Mouse (Mus musculus): ENCODE data around the gene Zfp454. TPM values are rescaled to one million over a fixed set of nuclear protein-coding genes. Genes with fewer than 3 reads are reported as not detected.
A peak's percentile ranks its signal among the peaks of the same experiment; 100 is the strongest.

The Zfp454 gene
- 8.2 and 8.9 TPM in 2 replicates for polyA plus RNA-seq (2014; fragmentation: Nextera tagmentation; extraction: Ambion mirVana)

GRCm38 (mm10) chr11:50887390-50888128, at the start of gene Zfp454:
Gene Zfp454, minus strand, starts transcription at chr11:50887651.
- peak within 1 kb of the TSS; percentile 78 for H3K27ac ChIP-seq (ENCODE audit: low read depth)
- TF ChIP-seq CTCF (IDR thresholded peaks at IDR 0.05; ENCODE audit: low read depth), result no peak
- DNase-seq (peak; percentile 98), ATAC-seq (ENCODE audit: insufficient read depth) (peak; percentile 98)
- 5% methylated on average over 26 of the region's 26 CpGs for WGBS
- no peaks in the 10 kb centered on the region for H3K27me3 ChIP-seq (ENCODE audit: insufficient read depth, low read length)
- H3K9ac ChIP-seq, result peak within 1 kb of the TSS; percentile 57
- no peaks in the 10 kb centered on the region for H3K4me1 ChIP-seq (ENCODE audit: insufficient read depth)
- H3K9me3 ChIP-seq (ENCODE audit: low read depth, low read length), result no peaks in the 10 kb centered on the region
- peak within 1 kb of the TSS; percentile 78 for H3K4me2 ChIP-seq
- H3K36me3 ChIP-seq (ENCODE audit: insufficient read depth), result 0 out of 2 replicates have a peak, but pooled peaks cover 9% of the 10 kb centered on the region
- H3K4me3 ChIP-seq (ENCODE audit: low read depth, low read length), result peak within 1 kb of the TSS; percentile 50

DNA sequence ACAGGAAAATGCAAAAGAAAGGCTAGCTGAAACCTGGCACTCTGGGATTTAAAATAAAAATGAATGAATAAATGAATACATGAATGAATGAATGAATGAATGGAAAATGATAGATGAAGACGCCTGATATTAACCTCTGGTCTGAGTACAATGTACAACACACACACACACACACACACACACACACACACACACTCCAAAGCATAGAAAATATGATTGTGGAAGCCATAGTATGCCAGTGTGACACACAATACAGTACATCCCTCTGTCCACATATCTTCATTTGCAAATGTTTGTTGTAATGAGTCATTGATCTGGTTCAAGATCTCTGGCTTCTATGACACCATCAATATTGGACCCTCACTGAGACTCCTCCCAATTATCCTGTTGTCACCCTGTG, 44.6 kb upstream of the Zfp454 start:
- peaks cover 7% of the 10 kb centered on the region; the same call in 1 of the 2 replicates for H3K27me3 ChIP-seq (ENCODE audit: insufficient read depth, low read length)
- H3K36me3 ChIP-seq (ENCODE audit: insufficient read depth), result no peaks in the 10 kb centered on the region
- DNase-seq (no peak), ATAC-seq (ENCODE audit: insufficient read depth) (peak; percentile 50; the same call in 1 of the 2 replicates)
- no peaks in the 10 kb centered on the region for H3K9me3 ChIP-seq (ENCODE audit: low read depth, low read length)
- 0 out of 2 replicates have a peak overlapping the region, but pooled peaks have one; percentile 58 for H3K4me3 ChIP-seq (ENCODE audit: low read depth, low read length)
- no peak for TF ChIP-seq CTCF (IDR thresholded peaks at IDR 0.05; ENCODE audit: low read depth)
- H3K27ac ChIP-seq (ENCODE audit: low read depth), result no peak overlapping the region
- no peak overlapping the region for H3K9ac ChIP-seq
- 92% methylated on average over 1 of the region's 1 CpGs for WGBS
- no peaks in the 10 kb centered on the region for H3K4me1 ChIP-seq (ENCODE audit: insufficient read depth)
- H3K4me2 ChIP-seq, result peak overlapping the region; percentile 96

DNA sequence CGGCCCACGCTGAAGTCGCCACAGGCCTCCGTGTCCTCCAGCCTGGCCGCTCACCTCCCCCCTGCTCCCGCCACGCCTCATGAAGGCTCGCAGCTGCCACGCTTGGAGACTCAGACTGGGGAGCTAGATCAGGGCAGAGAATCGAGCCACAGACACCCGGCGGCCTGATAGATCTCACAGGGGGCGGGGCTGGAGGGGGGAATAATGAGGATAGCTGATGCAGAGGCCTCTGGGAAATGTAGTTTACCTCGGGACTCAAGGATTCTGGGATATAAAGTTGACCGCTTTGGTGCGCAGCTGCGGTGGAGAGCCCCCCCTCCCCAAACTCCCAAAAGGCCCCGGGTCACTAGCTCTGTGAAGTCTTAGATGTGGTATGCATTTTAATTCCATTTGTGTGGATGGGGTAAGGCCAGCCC, 44.0 kb upstream of the Zfp454 start, which contains the start of gene Zfp354b:
Gene Zfp354b (minus strand): TSS at position 183 of the 416 bp plus-strand sequence.
- ATAC-seq (ENCODE audit: insufficient read depth), result peak; percentile 95
- Histone ChIP-seq H3K4me1 (ENCODE audit: insufficient read depth) (no peaks in the 10 kb centered on the region), H3K27me3 (ENCODE audit: insufficient read depth, low read length) (peaks cover 7% of the 10 kb centered on the region; the same call in 1 of the 2 replicates), H3K9ac (peak within 1 kb of the TSS; percentile 64), H3K27ac (ENCODE audit: low read depth) (no peak within 1 kb of the TSS), H3K36me3 (ENCODE audit: insufficient read depth) (no peaks in the 10 kb centered on the region), H3K4me2 (peak within 1 kb of the TSS; percentile 96), H3K9me3 (ENCODE audit: low read depth, low read length) (no peaks in the 10 kb centered on the region), H3K4me3 (ENCODE audit: low read depth, low read length) (peak within 1 kb of the TSS; percentile 58)
- under 1% methylated on average over 18 of the region's 18 CpGs for WGBS
- TF ChIP-seq CTCF (IDR thresholded peaks at IDR 0.05; ENCODE audit: low read depth), result no peak
- DNase-seq, result peak; percentile 89

GRCm38 (mm10) chr11:50931021-50931420, 43.6 kb upstream of the Zfp454 start:
- H3K9me3 ChIP-seq (ENCODE audit: low read depth, low read length), result no peaks in the 10 kb centered on the region
- H3K4me1 ChIP-seq (ENCODE audit: insufficient read depth), result no peaks in the 10 kb centered on the region
- peak; percentile 46 for DNase-seq
- H3K9ac ChIP-seq, result peak overlapping the region; percentile 64
- WGBS, result 1% methylated on average over 16 of the region's 16 CpGs
- peaks cover 7% of the 10 kb centered on the region; the same call in 1 of the 2 replicates for H3K27me3 ChIP-seq (ENCODE audit: insufficient read depth, low read length)
- H3K27ac ChIP-seq (ENCODE audit: low read depth), result no peak overlapping the region
- no peak for TF ChIP-seq CTCF (IDR thresholded peaks at IDR 0.05; ENCODE audit: low read depth)
- H3K4me2 ChIP-seq, result peak overlapping the region; percentile 96
- peak; percentile 67 for ATAC-seq (ENCODE audit: insufficient read depth)
- H3K4me3 ChIP-seq (ENCODE audit: low read depth, low read length), result peak overlapping the region; percentile 58
- no peaks in the 10 kb centered on the region for H3K36me3 ChIP-seq (ENCODE audit: insufficient read depth)

DNA sequence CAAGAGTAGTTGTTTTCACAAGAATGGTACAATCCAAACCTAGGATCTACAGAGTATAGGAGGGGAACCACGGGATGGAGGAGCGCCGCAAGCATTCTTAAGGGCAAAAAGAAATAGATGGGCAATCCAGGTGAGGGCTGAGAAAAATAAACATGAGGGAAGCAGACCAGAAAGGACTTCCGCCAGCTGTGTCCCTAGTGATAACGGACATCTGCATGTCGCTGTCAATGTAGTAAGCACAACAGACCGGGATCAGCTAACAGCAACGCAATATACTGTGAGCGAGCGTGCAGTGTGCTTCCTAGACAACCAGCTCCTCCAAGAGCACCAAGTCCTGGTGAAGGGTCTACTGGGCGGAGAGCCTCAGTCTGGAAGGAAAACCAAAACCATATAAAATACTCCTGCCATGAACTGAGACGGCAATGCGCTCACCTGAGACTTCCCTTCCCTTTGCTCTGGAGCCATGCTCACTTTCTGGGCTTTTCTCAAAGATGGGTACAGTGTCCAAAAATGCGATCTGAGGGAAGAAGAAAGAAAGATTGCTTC, 43.1 kb upstream of the Zfp454 start:
- Histone ChIP-seq H3K4me2 (peak overlapping the region; percentile 96), H3K4me1 (ENCODE audit: insufficient read depth) (no peaks in the 10 kb centered on the region), H3K4me3 (ENCODE audit: low read depth, low read length) (peak overlapping the region; percentile 58), H3K9me3 (ENCODE audit: low read depth, low read length) (no peaks in the 10 kb centered on the region), H3K27me3 (ENCODE audit: insufficient read depth, low read length) (peaks cover 7% of the 10 kb centered on the region; the same call in 1 of the 2 replicates), H3K9ac (peak overlapping the region; percentile 64), H3K36me3 (ENCODE audit: insufficient read depth) (no peaks in the 10 kb centered on the region), H3K27ac (ENCODE audit: low read depth) (no peak overlapping the region)
- WGBS, result 12% methylated on average over 14 of the region's 14 CpGs
- peak; percentile 31 for DNase-seq
- no peak for ATAC-seq (ENCODE audit: insufficient read depth)
- TF ChIP-seq CTCF (IDR thresholded peaks at IDR 0.05; ENCODE audit: low read depth), result no peak

GRCm38 (mm10) chr11:50915671-50916320, 28.3 kb upstream of the Zfp454 start, which contains the start of gene Zfp2:
Gene Zfp2, minus strand, starts transcription at chr11:50916165.
- no peaks in the 10 kb centered on the region for H3K9me3 ChIP-seq (ENCODE audit: low read depth, low read length)
- peak within 1 kb of the TSS; percentile 86 for H3K4me3 ChIP-seq (ENCODE audit: low read depth, low read length)
- DNase-seq, result peak; percentile 97
- peak; percentile 99 for ATAC-seq (ENCODE audit: insufficient read depth)
- peaks cover 11% of the 10 kb centered on the region; the same call in 1 of the 2 replicates for H3K36me3 ChIP-seq (ENCODE audit: insufficient read depth)
- no peaks in the 10 kb centered on the region for H3K4me1 ChIP-seq (ENCODE audit: insufficient read depth)
- TF ChIP-seq CTCF (IDR thresholded peaks at IDR 0.05; ENCODE audit: low read depth), result peak; percentile 76
- H3K27ac ChIP-seq (ENCODE audit: low read depth), result peak within 1 kb of the TSS; percentile 67
- no peaks in the 10 kb centered on the region for H3K27me3 ChIP-seq (ENCODE audit: insufficient read depth, low read length)
- peak within 1 kb of the TSS; percentile 85 for H3K9ac ChIP-seq
- peak within 1 kb of the TSS; percentile 59 for H3K4me2 ChIP-seq
- under 1% methylated on average over 47 of the region's 47 CpGs for WGBS
